Mouse (Mus musculus): ENCODE data around the gene P2rx5. TPM values are rescaled to one million over a fixed set of nuclear protein-coding genes. Genes with fewer than 3 reads are reported as not detected.
A peak's percentile ranks its signal among the peaks of the same experiment; 100 is the strongest.

Gene P2rx5
- total and polyA plus RNA-seq, 3 experiments, result 0.04 to 0.25 TPM; not detected in 1

- TF ChIP-seq GABPA (IDR thresholded peaks at IDR 0.05; ENCODE audit: low read depth, low read length), result no peak
Observed at GRCm38 (mm10) chr11:73198603-73199229, 38.5 kb downstream of the P2rx5 start, which contains the start of gene Ctns (continued).

- no peak; the same call in 1 of the 2 replicates for TF ChIP-seq MAZ (IDR thresholded peaks at IDR 0.05; ENCODE audit: low read depth, low read length)
- peak; percentile 20; the same call in 1 of the 2 replicates for TF ChIP-seq SIN3A (IDR thresholded peaks at IDR 0.05; ENCODE audit: low read length)
- no peak for TF ChIP-seq RCOR1 (IDR thresholded peaks at IDR 0.05; ENCODE audit: low read depth, low read length)
- peak; percentile 89 for TF ChIP-seq MXI1 (IDR thresholded peaks at IDR 0.05; ENCODE audit: low read depth, low read length)
- TF ChIP-seq TCF12 (IDR thresholded peaks at IDR 0.05; ENCODE audit: low read depth, low read length), result 0 out of 2 replicates have a peak, but pooled peaks have one; percentile 21
- peak; percentile 46 to 74; a peak in 3 of 4 replicates for TF ChIP-seq POLR2A (IDR thresholded peaks at IDR 0.05; ENCODE audit: control insufficient read depth in 1 of 2, insufficient read depth in 1 of 2, low read depth in 1 of 2, low read length in 2 of 2, poor library complexity in 1 of 2)
- TF ChIP-seq HCFC1 (IDR thresholded peaks at IDR 0.05; ENCODE audit: low read depth, low read length), result peak; percentile 29
- TF ChIP-seq ZMIZ1 (IDR thresholded peaks at IDR 0.05; ENCODE audit: low read depth, low read length), result peak; percentile 63
- TF ChIP-seq TAL1 (IDR thresholded peaks at IDR 0.05; ENCODE audit: low read length), result no peak
- 0 out of 2 replicates have a peak, but pooled peaks have one; percentile 20 for TF ChIP-seq MYC (IDR thresholded peaks at IDR 0.05; ENCODE audit: low read depth, low read length)
- no peak for TF ChIP-seq GABPA (IDR thresholded peaks at IDR 0.05; ENCODE audit: low read depth, low read length)
- 0 out of 2 replicates have a peak, but pooled peaks have one; percentile 14 for TF ChIP-seq NRF1 (IDR thresholded peaks at IDR 0.05; ENCODE audit: insufficient read depth, low read depth, low read length, poor library complexity, severe bottlenecking)
- peak; percentile 28; the same call in 1 of the 2 replicates for TF ChIP-seq MAX (IDR thresholded peaks at IDR 0.05; ENCODE audit: low read length)
- TF ChIP-seq ELF1 (IDR thresholded peaks at IDR 0.05; ENCODE audit: low read depth, low read length), result 0 out of 2 replicates have a peak, but pooled peaks have one; percentile 26
- Histone ChIP-seq H3K4me3 (ENCODE audit: control insufficient read depth in 1 of 2, insufficient read depth in 1 of 2, low read depth in 2 of 2, low read length in 2 of 2) (peak within 1 kb of the TSS; percentile 66 to 86), H3K27ac (ENCODE audit: control insufficient read depth, low read depth, low read length) (peak within 1 kb of the TSS; percentile 8; the same call in 1 of the 2 replicates), H3K27me3 (ENCODE audit: control insufficient read depth in 1 of 2, insufficient read depth in 2 of 2, low read length in 2 of 2) (no peaks in the 10 kb centered on the region), H3K9me3 (replicated peaks; ENCODE audit: insufficient read depth, low read length) (no peaks in the 10 kb centered on the region), H3K36me3 (ENCODE audit: control insufficient read depth in 1 of 2, insufficient read depth in 2 of 2, low read length in 2 of 2) (peaks cover 0 to 3% of the 10 kb centered on the region in 2 experiments; a peak in 1 of 4 replicates), H3K9ac (ENCODE audit: control insufficient read depth, low read depth, low read length, poor library complexity, severe bottlenecking) (peak within 1 kb of the TSS; percentile 68), H3K79me2 (ENCODE audit: control insufficient read depth, insufficient read depth, low read length, poor library complexity) (no peaks in the 10 kb centered on the region; the same call in 1 of the 2 replicates), H3K4me1 (ENCODE audit: control insufficient read depth in 1 of 2, insufficient read depth in 2 of 2, low read length in 2 of 2) (0 out of 4 replicates have a peak, but pooled peaks cover 0 to 2% of the 10 kb centered on the region in 2 experiments)
- peak; percentile 99 for DNase-seq (ENCODE audit: low read depth, low spot score)
Observed at GRCm38 (mm10) chr11:73199230-73199712, 39.0 kb downstream of the P2rx5 start, which contains the start of gene Shpk. Gene Shpk (plus strand): TSS chr11:73199460.

- 0 out of 4 replicates have a peak, but pooled peaks cover 0 to 2% of the 10 kb centered on the region in 2 experiments for H3K4me1 ChIP-seq (ENCODE audit: control insufficient read depth in 1 of 2, insufficient read depth in 2 of 2, low read length in 2 of 2)
- H3K27ac ChIP-seq (ENCODE audit: control insufficient read depth, low read depth, low read length), result no peak overlapping the region
- H3K4me3 ChIP-seq (ENCODE audit: control insufficient read depth in 1 of 2, insufficient read depth in 1 of 2, low read depth in 2 of 2, low read length in 2 of 2), result peak overlapping the region; percentile 66 to 86
- TF ChIP-seq EP300 (IDR thresholded peaks at IDR 0.05; ENCODE audit: low read depth in 1 of 2, low read length in 2 of 2) (peak in 1 of 2 experiments; percentile 40; a peak in 2 of 4 replicates), MAZ (IDR thresholded peaks at IDR 0.05; ENCODE audit: low read depth, low read length) (no peak), RCOR1 (IDR thresholded peaks at IDR 0.05; ENCODE audit: low read depth, low read length) (0 out of 2 replicates have a peak, but pooled peaks have one; percentile 6)
- H3K27me3 ChIP-seq (ENCODE audit: control insufficient read depth in 1 of 2, insufficient read depth in 2 of 2, low read length in 2 of 2), result no peaks in the 10 kb centered on the region
- H3K9ac ChIP-seq (ENCODE audit: control insufficient read depth, low read depth, low read length, poor library complexity, severe bottlenecking), result peak overlapping the region; percentile 68
- DNase-seq (ENCODE audit: low read depth, low spot score), result peak; percentile 62
- H3K36me3 ChIP-seq (ENCODE audit: control insufficient read depth in 1 of 2, insufficient read depth in 2 of 2, low read length in 2 of 2), result peaks cover 0 to 3% of the 10 kb centered on the region in 2 experiments; a peak in 1 of 4 replicates
- H3K79me2 ChIP-seq (ENCODE audit: control insufficient read depth, insufficient read depth, low read length, poor library complexity), result no peaks in the 10 kb centered on the region; the same call in 1 of the 2 replicates
- no peaks in the 10 kb centered on the region for H3K9me3 ChIP-seq (replicated peaks; ENCODE audit: insufficient read depth, low read length)
Observed at GRCm38 (mm10) chr11:73199879-73200278, 39.7 kb downstream of the P2rx5 start.

All from MEL (cell line).